Mouse (Mus musculus) adrenal gland, postnatal 25 days (tissue): Measurements from ENCODE around the gene Dnaja2. TPM values are rescaled to one million over a fixed set of nuclear protein-coding genes. Genes with fewer than 3 reads are reported as not detected.

ENCODE experiments used
- DNase-seq: peaks from one replicate; pipeline ENCODE4 v3.0.0; 2021; ENCODE audit warnings: mixed read lengths
- total RNA-seq: library from RNA; stranded (reverse); gene quantifications from 2 replicates; pipeline ENCODE4 v1.2.3, GENCODE M21; 2021

Dnaja2 gene
- total RNA-seq, 1 experiment from 2014 or later: 166 TPM

DNA sequence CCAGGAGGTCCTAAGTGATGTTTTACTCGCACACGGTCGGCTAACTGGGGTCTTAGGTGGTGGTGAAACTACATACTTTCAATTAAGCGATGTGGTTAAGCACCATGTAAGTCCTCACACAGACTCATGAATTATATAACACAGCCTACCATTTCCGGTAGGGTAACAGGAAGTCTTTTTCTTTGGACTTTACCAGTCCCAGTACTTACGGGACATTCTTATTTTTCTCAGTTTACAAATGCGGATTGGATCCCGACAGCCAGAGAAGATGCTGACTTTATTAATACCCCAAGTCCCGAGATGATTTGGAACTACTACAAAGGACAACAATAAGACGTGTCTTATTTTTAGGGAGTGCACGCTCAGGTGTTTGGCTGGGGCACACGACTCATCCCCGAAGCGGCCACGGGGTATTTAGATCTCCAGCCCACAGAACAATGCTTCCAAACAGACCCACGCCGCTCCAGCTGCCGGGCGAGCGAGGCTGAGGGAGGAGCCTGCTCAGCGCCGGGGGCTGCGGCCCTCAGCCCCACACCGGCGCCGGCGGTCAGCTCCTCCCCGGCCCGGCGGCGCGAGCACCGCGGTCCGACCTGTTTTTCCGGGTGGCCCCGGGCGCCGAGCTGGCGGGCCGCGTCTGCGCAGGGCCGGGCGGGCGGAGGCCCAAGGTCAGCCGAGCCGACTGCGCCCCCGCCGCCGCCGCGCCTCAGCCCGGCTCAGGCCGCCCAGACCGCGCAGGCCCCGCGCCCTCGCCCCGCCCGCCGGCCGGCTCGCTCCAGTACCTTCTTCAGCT lies 558 bp downstream of the Dnaja2 start:
- DNase-seq: no peak

DNA sequence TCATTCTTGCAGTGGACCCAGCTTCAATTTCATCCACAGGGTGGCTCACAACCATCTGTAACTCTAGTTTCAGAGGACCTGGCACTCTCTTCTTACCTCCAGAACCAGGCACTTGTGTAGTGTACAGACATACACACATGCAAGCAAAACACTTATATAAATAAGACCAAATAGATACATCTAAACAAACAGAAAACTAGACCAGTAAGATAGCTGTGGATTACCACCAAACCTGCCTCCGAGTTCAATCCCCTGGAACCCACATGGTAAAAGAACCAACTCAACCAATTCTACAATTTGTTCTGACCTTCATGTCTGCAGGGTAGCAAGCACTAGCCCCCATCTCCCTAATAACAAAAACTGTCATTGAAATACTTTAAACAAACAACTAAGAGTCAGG lies 3.2 kb downstream of the Dnaja2 start:
- DNase-seq: no peak

DNA sequence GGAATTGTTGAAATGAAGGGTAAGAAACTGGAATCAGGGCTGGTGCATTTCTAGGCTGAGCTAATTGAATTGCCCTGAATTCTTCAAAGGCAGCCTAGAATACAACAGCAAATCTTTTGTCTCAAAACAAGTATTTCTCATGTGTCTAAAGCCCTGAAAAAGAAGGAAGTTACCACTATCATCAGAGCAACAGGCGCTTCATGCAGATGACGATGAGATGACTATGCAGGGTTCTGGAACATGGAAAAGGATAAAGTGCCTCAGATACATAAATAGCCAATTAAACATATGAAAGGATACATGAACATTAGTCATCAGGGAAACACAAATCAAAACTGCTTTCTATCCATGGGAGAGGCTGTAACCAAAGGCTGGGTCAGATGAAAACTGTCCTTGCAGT lies 18.8 kb downstream of the Dnaja2 start:
- DNase-seq: no peak

DNA sequence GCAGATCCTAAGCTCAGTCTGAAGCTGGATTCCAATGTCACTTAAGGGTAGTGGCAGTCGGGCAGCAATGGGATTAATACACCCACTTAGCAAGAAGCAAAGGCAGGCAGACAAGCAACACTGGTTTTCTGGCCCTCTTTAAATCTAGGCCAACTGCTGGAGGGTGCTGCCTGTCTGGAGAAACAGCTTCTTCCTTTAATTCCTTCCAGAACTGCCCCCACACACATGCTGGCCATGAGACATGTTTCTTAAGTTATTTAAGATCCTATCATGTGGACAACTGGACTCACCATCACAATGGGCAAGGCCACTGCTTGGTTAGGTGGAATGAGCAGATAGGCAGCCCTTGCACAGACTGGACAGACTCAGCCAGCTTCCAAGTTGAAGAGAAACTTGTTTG lies 21.0 kb downstream of the Dnaja2 start:
- no peak for DNase-seq

DNA sequence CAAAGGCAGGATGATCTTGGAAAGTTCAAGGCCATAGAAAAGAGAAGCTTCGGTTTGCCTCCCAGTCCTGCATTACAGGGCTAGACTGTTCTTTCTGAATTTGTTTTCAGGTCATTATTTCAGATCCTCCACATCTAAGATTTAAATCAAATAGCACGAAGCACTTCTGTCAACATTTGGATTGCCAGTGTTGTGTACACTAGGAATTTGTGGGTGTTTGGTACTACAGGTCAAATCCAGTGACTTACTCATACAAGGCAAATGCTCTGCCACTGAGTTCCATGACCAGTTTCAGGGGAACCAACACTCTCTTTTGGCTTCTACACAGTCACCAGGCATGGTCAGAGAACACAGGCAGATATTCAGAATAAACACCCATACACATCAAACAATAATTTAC lies 21.7 kb downstream of the Dnaja2 start:
- no peak for DNase-seq

DNA sequence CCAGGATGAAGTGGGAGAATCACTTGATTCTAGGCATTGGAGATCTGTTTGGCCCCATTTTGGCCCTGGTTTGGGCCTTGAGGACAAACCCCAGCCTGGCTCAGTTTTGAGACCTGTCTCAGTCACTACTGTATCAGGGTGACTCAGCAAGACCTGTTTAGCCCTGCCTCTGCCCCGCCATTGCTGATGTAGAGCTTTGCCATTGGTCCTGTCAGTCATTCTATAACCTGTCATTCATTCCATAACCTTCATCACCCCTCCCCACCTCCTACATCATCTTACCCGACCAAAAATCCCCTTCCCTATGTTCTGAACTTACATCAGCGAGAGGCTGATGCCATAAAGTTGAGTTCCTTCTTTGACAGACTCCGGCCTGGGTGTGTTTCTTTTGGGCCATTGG lies 22.3 kb downstream of the Dnaja2 start:
- no peak for DNase-seq

DNA sequence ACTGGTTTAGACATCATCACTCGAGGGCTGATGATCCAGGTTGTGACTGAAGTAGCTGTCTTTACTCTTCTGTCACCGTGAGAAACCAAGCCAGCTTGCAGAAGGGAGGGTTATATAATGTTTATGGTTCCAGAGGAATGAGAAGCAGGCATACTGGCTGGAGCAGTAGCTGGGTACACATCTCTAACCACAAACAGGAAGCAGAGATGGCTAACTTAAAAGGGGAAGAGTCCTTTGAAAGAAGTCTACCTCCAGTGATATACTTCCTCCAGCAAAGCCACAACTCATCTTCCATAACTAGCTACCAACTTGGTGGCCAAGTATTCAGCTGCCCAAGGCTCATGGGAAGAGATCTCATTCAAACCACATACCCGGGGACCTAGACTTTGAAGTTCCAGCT lies 23.7 kb downstream of the Dnaja2 start:
- no peak for DNase-seq

DNA sequence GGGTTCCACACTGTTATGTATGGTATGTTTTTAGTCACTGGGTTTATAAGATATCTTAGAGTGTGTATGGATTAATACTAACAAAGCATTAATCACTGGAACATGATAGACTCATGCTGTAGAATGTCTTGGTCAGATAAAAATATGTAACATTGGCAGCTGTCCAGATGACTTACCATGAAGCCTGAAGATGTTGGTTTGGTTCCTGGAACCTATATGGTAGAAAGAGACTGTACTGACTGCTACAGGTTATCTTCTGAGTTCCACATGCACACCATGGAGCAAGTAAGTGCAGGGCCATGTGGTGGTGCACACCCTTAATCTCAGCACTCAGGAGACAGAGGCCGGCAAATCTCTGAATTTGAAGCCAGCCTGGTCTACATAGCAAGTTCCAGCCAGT lies 24.4 kb downstream of the Dnaja2 start:
- DNase-seq: no peak

DNA sequence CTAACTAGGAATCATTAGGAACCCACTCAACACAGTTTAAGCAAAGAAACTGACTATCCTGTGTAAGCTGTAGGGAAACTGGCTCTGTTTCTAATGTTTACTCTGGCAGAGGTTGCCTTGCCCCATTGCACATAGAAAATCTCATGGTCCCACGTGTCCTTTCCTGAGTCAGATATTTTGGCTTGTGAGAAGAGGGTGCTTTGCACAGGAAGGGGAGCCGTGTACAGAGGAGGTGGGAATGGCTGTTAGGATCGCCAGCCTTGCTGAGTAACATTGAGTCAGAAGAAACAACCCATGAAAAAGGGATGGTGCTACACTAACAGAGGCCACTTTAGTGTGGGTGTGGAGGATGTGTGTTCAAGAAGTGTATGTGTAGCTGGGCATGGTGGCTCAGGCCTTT lies 26.2 kb downstream of the Dnaja2 start:
- no peak for DNase-seq

DNA sequence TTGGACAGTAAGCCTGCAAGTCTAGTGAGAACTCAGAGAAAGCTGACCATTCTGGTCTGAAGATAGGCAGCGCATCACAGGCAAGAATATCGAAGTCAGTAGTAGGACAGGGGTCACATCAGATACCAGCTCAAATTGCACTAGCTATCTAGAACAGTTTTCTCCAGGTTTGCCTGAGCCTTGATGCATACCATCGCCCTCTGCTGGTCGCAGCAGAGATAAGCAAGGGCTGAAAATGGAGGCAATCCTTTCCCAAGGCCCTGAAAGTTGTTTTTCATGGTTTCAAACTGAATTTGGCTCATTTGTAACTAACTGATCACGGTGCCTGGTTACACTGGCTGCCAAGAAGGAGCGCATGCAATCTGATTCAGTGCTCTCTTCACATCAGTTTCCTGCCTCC lies 29.0 kb downstream of the Dnaja2 start:
- DNase-seq: peak; percentile 60

DNA sequence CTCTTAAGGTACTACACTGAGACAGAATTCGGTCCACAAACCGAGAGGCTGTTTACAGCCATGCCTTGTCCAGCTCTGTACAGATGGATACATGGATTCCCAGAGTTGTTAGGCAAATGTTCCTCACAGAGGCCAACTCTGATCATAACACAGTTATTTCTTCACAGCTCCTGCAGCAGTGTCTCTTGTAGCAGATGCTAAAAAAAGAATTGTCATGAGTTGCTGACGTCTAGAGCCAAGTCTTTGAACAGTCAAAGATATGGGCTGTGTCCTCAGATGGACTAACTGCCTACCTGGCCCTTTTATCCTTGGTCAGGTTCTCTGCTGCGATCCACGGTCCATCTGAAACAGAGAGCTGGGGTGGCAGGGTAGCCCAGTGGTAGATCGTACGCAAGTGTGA lies 31.1 kb downstream of the Dnaja2 start:
- no peak for DNase-seq

DNA sequence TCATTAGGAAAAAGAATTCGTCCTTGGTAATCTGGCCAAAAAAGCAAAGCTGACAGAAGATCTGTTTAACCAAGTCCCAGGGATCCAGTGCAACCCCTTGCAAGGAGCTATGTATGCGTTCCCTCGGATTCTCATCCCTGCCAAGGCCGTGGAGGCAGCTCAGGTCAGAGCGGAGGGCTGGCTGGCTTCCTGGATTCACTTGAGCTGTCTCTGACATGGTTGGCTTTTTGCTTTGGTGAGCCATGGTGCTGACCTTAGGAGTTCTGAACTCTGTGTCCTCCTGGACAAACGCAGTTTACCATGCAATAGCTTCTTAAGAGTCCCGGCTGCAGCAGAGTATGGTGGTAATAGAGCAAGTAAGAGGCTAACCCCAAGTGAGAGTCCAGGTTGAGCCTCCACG lies 33.8 kb downstream of the Dnaja2 start:
- DNase-seq: peak; percentile 39

DNA sequence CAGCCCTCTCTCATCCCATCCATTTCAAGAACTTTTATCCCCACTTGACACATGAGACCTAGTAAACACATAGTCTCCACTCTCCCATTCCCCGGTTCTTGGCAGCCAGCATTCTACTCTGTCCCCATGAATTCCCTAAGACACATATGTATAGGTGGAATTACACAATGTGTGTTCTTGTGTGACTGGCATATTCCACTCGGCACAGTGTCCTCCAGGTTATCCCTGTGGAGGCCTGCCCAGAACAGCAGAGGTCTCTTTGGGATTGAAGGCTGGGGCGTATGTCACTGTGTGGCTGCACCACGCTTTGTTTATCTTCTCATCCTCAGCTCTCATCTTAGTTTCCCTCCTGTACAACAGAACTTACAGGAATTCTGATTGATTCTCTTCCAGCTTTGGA lies 34.6 kb downstream of the Dnaja2 start:
- no peak for DNase-seq

DNA sequence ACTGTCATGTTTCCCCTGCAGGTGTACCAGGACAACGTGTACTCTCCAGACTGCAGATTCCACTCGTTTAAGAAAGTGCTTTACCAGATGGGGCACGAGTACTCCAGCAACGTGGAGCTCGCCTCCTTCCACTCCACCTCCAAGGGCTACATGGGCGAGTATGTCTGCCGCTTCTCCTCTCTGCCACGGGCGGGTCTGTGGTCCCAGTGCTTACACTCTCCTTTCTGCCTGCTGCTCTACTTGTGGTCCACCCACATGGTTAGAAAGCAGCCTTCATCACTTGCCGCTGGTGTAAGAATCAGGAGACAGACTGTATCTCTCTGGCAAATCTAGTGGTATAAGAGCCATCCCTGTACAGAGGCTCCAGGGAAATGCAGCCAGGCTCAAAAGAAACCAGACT lies 37.2 kb downstream of the Dnaja2 start:
- DNase-seq: no peak

DNA sequence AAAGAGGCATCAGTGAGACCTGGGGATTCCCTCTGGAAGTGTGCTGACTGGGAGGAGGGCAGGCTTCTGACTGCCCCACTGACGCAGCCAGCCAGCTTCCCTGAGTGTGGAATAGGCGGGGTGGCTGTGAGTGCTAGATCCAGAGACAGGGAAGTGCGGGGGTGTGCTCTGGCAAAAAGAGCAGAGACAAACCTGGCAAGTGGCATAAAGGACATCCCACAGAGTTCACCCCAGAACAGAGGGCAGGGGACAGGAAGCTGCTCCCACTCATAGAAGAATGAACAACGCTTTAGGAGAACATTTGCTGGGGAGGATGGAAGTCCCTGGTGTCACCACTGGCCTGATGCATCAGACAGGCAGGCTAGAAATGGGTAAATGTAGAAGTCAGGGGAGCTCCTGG lies 37.8 kb downstream of the Dnaja2 start:
- DNase-seq: no peak

DNA sequence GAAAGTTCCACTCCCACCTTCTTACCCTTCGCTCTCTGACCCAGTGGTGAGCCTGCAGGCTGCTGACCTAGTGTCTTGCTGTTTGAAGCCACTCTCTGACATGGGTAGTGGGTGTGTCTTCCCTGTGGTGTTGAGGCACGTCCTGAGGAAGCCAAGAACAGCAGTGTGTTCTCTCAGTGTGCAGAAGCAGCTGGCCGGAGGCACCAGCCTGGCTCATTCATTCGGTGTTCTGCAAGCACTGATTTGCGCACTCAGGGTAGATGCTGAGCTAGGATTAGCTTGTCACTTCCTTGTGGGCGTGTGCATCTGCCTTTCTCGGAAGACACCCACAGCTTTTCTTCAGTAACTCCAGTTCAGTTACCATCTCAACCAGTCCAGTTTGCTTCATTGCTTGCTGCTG lies 39.8 kb downstream of the Dnaja2 start:
- DNase-seq: no peak

DNA sequence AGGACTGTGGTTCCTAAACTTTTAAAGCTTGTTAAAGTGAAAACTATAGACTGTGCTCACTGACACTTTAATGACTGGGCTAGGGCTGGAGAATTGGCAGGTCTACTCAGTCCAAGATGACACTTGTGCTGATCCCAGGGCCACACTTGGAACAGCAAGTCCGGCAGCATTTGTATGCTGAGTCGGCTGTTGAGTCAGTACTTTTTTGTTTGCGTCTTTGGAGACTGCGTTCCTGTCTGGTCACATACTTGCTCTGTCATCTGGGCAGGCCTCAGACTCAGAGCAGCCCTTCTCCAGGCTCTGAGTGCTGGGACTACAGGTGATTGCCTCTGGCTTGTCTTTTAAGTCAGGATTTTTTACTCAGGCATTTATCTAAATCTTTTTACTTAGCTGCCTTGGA lies 41.9 kb downstream of the Dnaja2 start:
- no peak for DNase-seq

DNA sequence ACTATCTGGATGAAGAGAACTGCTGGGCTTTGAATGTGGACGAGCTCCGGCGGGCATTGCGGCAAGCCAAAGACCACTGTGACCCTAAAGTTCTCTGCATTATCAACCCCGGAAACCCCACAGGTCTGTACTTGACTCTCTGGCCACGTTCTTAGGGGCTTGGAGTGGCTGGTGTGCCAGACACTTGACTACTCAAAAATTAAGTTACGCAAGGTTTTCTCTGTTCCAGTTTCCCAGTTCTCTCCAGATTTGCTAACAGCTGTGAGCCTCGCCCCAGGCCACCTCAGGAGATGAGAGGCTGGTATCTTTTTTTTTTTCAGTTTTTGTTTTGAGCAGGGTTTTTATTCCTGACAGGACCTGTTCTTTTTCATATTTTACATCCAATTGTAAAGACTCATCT lies 42.9 kb downstream of the Dnaja2 start:
- no peak for DNase-seq

DNA sequence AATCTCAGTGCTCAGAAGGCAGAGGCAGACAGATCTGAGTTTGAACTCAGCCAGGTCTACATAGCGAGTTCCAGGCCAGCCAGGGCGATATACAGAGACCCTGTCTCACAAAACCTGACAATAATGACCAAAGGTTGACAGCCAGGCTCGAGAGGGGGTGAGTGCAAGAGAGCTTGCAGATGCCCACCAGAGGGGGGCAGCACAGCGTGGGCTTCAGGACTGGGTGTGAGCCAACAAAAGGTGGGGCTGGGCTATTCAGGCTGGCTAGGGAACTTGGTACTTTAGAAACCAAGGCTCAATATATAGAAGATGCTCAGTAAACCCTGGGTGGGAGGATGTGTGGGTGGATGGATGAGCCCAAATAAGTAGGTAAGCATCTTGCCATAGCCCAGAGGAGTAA lies 46.5 kb downstream of the Dnaja2 start:
- DNase-seq: no peak

DNA sequence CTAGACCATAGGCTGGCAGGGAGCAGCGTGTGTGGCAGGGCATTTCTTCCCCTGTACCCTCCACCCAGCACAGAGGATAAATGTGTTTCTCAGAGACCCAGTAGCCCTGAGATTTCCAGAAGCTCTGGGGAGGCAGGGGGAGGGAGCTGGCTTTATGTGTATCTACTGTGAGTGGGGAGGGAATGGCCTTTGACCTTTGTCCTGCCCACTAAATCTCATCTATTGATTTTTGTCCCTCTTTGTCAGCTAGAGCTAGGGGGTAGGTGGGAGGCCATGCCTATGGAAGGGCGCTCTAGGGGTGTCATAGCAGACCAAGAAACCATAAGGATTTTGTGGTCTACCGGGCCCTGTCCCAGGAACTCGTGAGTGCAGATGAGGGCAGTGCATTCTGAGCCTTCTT lies 48.5 kb downstream of the Dnaja2 start:
- no peak for DNase-seq

DNA sequence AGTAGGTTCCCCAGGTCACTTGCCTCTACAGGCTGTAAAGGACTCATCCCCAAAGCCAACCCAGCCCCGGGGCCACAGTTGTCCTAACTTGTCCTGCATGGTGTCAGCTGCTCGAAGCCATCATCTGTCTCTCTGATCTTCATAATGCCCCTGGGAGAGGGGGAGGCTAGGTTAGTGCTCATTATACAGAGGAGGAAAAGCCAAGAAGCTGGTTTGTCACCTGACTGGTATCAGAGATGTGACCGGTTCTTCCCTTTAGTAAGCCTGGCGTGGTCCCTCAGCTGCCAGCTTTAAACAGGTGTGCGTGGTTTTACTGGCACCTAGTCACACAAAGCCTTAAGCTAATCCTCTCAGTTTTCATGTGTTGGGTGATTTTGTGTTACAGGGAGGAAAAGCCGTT lies 50.4 kb downstream of the Dnaja2 start:
- DNase-seq: no peak

DNA sequence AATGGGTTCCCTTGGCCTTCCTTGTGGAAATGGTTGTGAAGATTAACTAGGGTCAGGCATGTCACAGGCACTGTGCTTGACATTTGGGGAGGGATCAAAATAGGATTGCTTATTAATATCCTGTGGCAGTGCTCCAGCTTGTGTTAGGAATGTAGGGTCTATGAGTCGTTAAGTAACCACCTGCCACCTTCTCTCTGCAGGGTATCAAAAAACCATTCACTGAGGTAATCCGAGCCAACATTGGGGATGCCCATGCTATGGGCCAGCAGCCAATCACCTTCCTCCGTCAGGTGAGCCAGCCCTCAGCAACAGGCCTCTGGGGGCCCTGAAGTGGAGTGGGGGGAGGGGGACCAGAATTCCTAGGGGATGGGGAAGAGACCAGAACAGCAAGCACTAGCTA lies 52.1 kb downstream of the Dnaja2 start:
- DNase-seq: no peak

DNA sequence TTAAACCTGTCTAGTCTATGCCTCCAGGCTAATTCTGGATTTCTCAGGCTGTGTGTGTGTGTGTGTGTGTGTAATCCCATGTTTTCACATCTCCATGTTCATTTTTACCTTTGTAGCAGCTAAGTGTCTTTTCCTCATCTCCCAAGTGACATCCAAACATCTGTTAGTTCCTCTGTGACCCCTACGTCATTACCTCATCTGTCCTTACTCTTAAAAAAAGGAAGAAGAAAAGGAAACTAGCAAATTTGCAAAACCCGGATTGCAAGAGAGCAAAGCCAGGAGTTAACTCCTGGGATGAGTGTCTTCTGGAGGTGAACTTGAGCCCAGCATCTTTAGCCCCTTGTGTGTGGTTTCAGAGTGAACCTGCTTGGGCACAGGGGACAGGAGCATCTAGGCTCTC lies 52.8 kb downstream of the Dnaja2 start:
- no peak for DNase-seq

DNA sequence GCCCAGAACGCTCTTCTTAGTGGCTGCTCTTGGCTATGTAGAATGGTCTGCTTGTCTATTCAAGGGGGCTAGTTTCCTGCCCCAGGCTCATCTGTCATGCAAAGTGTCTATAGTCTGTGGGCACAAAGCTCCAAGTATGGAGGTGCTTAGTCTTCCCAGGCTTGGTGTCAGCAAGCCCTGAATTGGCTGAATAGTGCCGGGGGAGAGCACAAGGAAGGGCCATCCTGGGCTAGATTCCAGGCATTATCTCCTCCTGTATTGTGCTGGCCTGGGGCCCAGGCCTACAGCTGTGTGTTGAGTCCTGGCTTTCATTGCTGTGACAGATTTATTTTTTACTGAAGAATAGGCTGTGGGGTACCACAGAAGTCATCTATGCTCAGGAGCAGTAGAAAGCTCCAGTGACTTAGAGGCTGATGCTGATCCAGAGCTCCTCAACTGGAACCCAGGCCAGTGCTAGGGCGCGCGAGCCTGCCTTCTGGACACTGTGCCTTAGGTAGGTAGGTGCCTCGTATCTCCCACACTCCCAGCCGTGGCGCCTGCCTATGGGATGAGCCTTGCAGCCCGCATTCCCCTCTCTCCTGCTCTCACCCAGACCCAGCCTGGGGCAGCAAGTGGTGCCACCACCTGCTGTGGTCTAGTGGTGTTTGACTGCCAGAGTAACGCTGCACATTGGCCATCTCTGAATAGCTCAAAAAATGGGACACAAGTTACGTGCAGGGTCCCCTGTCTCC lies 54.0 kb downstream of the Dnaja2 start:
- no peak for DNase-seq
